Mouse (Mus musculus) hindbrain, embryonic 10.5 days (tissue): ENCODE data around the gene Ift140. TPM values are rescaled to one million over a fixed set of nuclear protein-coding genes. Genes with fewer than 3 reads are reported as not detected.

ENCODE experiments used
- DNase-seq: peaks from one replicate; pipeline ENCODE4 v3.0.0-alpha.2; 2017; ENCODE audit warnings: low spot score
- H3K27ac ChIP-seq: fragments of 300-500 bp; sonication (generic); 2 replicates; pipeline ENCODE4 v1.5.1; 2016; ENCODE audit warnings: mild to moderate bottlenecking, moderate library complexity
- H3K27me3 ChIP-seq: fragments of 300-500 bp; sonication (generic); 2 replicates; pipeline ENCODE4 v1.6.1; 2016; ENCODE audit warnings: mild to moderate bottlenecking; ENCODE audit not compliant: poor library complexity, insufficient read depth, severe bottlenecking
- H3K36me3 ChIP-seq: fragments of 300-500 bp; sonication (generic); 2 replicates; pipeline ENCODE4 v1.6.1; 2016; ENCODE audit warnings: mild to moderate bottlenecking, moderate library complexity
- H3K4me1 ChIP-seq: fragments of 300-500 bp; sonication (generic); replicated peaks from 2 replicates; pipeline ENCODE4 v1.6.1; 2016; ENCODE audit warnings: mild to moderate bottlenecking
- H3K4me3 ChIP-seq: fragments of 300-500 bp; sonication (generic); 2 replicates; pipeline ENCODE4 v1.5.1; 2016; ENCODE audit warnings: mild to moderate bottlenecking, moderate library complexity
- H3K9me3 ChIP-seq: fragments of 300-500 bp; sonication (generic); 2 replicates; pipeline ENCODE4 v1.6.1; 2016; ENCODE audit warnings: mild to moderate bottlenecking, moderate library complexity
- WGBS: fragments of 180-500 bp; shearing (Covaris S2); methylation state at CpG from one replicate; pipeline ENCODE4 v1.1.7; 2016; 5-methylcytosine and 5-hydroxymethylcytosine counted together
- polyA plus RNA-seq: library from polyadenylated mRNA; unstranded; fragments of >200 nt; fragmentation: Nextera tagmentation; extraction: Ambion mirVana; gene quantifications from 2 replicates; pipeline ENCODE4 v1.2.1, GENCODE M21; 2016

The Ift140 gene
- polyA plus RNA-seq, result 25.1 and 31.7 TPM in 2 replicates

DNA sequence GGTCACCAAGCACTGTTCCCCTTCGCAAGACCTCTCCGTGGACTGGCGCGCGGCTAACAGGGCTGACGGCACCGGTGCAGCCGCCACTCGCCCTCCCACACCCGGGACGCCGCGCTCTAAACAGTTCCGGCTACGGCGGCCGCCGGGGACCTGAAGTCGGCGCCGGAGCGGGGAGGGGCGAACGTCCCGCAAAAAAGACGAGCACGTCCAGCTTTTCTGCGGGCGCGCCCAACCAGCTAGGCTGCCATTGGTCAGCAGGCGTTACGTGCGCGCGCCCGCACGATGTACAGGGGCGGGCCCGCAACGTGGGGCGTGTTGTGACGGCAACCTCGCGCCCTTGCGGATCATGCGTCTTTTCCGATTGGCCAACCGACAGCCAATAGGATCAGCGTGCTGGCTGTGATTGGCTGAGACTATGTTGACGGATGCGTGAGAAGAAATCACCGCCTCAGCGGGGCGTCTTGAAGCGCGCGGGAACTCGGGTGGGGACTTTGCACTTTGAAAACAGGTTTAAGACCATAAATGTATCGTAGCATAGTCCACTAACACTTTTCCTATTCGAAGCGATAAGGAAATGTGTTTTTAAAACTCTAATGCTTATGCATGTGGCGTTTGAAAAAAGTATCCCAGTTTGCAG lies at the start of gene Ift140, which contains the start of gene Cramp1l:
Gene Ift140 (plus strand): TSS at position 431 of the 637 bp plus-strand sequence.
Gene Cramp1l (minus strand): TSS at position 134 of the 637 bp plus-strand sequence.
- Histone ChIP-seq H3K9me3 (no peaks in the 10 kb centered on the region), H3K36me3 (peaks cover 43% of the 10 kb centered on the region), H3K27me3 (no peaks in the 10 kb centered on the region), H3K27ac (peak within 1 kb of the TSS; percentile 98), H3K4me1 (peaks cover 21% of the 10 kb centered on the region), H3K4me3 (peak within 1 kb of the TSS; percentile 90)
- WGBS, result under 1% methylated on average over 62 of the region's 62 CpGs
- DNase-seq, result peak; percentile 99

DNA sequence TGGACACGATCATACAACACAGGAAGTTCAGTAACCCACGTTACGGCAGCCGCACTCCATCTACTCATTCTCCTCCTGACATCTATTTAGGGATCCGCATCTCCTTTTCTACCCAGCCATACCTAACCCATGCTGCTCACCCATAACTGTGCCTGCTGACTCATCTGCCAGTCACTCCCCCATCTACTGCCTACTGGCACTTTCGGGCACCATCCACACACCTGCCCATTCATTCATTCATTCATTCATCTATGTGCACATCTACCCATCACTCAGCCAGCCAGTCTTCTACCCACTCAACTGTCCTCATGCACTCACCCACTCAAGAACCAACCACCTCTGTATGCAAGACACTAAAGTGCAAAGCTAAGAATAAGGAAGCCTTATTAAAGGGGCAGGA lies 28.7 kb upstream of the Ift140 start:
- H3K27me3 ChIP-seq, result no peaks in the 10 kb centered on the region
- no peak overlapping the region for H3K27ac ChIP-seq
- 95% methylated on average over 6 of the region's 6 CpGs for WGBS
- DNase-seq, result no peak
- H3K4me3 ChIP-seq, result no peak overlapping the region
- H3K4me1 ChIP-seq, result no peaks in the 10 kb centered on the region
- peaks cover 98% of the 10 kb centered on the region for H3K36me3 ChIP-seq
- H3K9me3 ChIP-seq, result no peaks in the 10 kb centered on the region

DNA sequence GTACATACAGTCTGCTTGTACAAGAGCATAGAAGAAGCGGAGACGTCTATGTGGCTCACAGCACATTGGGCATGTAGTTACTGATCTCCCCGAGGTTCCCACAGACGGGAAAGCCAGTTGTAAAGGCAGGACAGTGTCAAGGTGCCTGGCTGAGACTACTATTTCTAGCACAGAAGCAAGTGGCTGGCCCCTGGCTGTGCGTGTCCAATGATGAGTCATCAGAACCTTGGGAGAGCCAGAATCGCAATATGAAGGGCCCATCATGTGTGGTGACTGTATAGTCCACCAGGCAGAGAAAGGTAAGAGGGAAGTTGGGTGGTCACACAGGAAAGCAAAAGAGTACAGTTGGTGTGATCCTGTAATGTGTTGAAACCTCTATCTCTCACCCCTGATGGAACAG lies 21.2 kb upstream of the Ift140 start:
- H3K27ac ChIP-seq, result no peak overlapping the region
- 92% methylated on average over 6 of the region's 6 CpGs for WGBS
- DNase-seq, result no peak
- no peaks in the 10 kb centered on the region for H3K27me3 ChIP-seq
- H3K9me3 ChIP-seq, result no peaks in the 10 kb centered on the region
- peaks cover 100% of the 10 kb centered on the region for H3K36me3 ChIP-seq
- H3K4me3 ChIP-seq, result no peak overlapping the region
- no peaks in the 10 kb centered on the region for H3K4me1 ChIP-seq

DNA sequence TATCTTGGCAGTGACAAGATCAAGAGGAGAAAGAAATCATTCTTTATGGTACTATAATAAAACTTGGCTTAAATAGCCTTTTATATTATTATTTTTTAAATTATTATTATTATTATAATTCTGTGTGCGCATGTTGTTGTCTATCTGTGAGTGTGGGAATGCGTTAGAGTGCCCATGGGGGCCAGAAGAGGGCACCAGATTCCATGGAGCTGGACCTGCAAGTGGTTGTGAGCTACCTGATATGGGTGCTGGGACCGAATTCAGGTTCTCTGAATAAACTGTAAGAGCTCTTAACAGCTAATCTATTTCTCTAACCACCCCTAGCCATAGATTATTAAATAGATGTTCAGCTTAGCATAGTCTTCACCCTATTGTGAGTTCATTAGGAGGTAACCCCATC lies 10.8 kb upstream of the Ift140 start:
- no peak overlapping the region for H3K27ac ChIP-seq
- no peak overlapping the region for H3K4me3 ChIP-seq
- no peaks in the 10 kb centered on the region for H3K9me3 ChIP-seq
- DNase-seq, result no peak
- H3K36me3 ChIP-seq, result peaks cover 96% of the 10 kb centered on the region
- 94% methylated on average over 3 of the region's 3 CpGs for WGBS
- H3K27me3 ChIP-seq, result no peaks in the 10 kb centered on the region
- no peaks in the 10 kb centered on the region for H3K4me1 ChIP-seq

DNA sequence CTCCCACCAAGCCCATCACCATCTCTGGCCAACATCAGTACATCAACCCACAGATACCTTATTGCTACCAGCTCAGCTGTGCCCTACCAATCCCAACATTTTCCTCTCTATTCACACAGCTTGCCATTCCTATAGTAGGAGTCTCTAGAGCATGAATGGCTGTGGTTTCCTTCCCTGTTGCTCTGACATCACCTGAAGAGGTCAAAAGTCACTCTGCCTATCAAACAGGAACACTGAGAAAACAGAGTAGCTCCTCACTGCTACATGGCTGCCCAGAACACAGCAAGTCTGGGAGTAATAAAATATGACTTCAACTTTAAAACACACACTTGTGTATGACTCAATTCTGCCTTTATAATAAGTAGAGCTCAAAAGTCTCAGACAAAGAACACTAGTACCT lies 8.4 kb upstream of the Ift140 start:
- no peak for DNase-seq
- no peaks in the 10 kb centered on the region for H3K9me3 ChIP-seq
- no peak overlapping the region for H3K4me3 ChIP-seq
- peaks cover 96% of the 10 kb centered on the region for H3K36me3 ChIP-seq
- no peaks in the 10 kb centered on the region for H3K4me1 ChIP-seq
- no peak overlapping the region for H3K27ac ChIP-seq
- H3K27me3 ChIP-seq, result no peaks in the 10 kb centered on the region

DNA sequence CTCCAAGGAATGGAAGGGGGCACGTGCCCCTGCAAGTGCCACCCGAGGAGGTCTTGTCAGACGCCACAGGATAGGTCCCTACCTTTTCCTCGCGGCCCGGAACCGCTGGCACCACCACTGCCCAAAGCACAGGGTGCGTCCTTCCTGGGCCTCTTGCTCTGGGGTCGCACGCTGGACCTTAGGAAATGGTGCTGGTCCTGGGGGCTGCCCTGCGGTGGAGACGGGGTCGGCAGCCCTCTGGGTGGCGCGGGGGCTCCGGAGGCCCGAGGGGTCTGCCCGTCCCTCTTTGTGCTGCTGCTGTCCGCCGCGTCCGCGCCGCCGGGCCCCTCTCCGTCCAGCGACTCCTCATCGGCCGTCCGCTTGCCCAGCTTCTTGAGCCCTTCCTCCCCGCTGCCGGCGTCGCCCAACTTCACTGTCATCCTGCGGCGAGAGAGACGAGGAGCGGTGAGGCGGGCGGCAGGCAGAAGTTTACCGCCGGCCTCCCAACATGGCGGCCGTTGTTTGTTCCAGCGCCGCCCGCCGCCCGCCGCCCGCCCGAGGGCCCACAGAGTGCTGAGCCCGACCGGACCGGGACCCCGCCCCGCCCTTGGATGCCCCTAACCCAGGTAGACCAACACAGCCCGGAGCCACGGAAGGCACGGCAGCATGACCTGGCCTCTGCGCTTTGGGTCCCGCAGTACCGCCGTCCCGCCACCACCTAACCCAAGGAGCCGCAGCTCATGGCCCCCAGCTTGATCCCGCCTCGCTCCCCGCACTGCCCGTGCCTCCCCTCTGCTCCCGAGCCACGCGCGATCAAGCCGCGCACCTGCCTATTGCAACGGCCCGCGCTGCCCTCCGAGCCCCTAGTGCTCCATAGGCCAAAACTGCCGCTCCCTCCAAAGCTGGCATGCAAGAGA lies 2.0 kb upstream of the Ift140 start:
- H3K36me3 ChIP-seq, result peaks cover 45% of the 10 kb centered on the region
- no peaks in the 10 kb centered on the region for H3K9me3 ChIP-seq
- under 1% methylated on average over 81 of the region's 81 CpGs for WGBS
- peak; percentile 60 for DNase-seq
- peaks cover 21% of the 10 kb centered on the region for H3K4me1 ChIP-seq
- H3K27ac ChIP-seq, result peak overlapping the region; percentile 98
- H3K27me3 ChIP-seq, result no peaks in the 10 kb centered on the region
- peak overlapping the region; percentile 90 for H3K4me3 ChIP-seq

DNA sequence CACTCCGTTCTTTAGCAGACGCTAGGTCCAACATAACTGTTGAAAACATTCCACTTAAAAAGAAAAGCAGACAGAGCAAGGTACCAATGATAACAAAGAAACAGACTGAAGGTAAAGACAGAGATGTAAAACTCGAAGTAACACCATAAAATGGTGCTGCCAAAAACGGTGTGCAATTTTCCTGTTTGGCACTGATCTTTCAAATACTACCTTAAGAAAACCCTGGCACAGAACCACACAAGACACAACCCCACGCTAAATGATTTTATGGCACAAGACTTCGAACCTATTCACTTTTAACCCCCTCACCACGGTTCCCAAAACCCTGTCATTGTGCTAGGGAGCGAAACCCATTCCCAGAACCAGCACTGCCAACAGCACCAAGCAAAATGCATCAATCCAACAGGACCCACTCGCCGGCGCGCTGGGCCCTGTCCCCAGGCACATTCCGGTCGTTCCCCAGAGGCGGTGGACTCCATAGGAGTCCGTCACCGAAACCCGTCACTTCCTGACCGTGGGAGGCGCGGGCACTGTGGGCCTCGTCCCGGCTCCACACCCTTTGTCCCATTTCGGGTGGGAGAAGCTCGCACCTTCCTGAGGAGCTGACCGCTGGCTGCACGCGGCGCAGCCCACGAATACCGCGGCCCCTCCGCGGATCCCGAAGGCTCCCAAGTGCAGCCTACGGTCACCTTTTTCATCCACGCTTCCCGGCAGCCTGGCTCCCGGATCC lies 879 bp upstream of the Ift140 start:
- no peaks in the 10 kb centered on the region for H3K9me3 ChIP-seq
- peaks cover 44% of the 10 kb centered on the region for H3K36me3 ChIP-seq
- peak overlapping the region; percentile 98 for H3K27ac ChIP-seq
- WGBS, result under 1% methylated on average over 39 of the region's 39 CpGs
- peak; percentile 42 for DNase-seq
- peak overlapping the region; percentile 90 for H3K4me3 ChIP-seq
- no peaks in the 10 kb centered on the region for H3K27me3 ChIP-seq
- peaks cover 21% of the 10 kb centered on the region for H3K4me1 ChIP-seq

DNA sequence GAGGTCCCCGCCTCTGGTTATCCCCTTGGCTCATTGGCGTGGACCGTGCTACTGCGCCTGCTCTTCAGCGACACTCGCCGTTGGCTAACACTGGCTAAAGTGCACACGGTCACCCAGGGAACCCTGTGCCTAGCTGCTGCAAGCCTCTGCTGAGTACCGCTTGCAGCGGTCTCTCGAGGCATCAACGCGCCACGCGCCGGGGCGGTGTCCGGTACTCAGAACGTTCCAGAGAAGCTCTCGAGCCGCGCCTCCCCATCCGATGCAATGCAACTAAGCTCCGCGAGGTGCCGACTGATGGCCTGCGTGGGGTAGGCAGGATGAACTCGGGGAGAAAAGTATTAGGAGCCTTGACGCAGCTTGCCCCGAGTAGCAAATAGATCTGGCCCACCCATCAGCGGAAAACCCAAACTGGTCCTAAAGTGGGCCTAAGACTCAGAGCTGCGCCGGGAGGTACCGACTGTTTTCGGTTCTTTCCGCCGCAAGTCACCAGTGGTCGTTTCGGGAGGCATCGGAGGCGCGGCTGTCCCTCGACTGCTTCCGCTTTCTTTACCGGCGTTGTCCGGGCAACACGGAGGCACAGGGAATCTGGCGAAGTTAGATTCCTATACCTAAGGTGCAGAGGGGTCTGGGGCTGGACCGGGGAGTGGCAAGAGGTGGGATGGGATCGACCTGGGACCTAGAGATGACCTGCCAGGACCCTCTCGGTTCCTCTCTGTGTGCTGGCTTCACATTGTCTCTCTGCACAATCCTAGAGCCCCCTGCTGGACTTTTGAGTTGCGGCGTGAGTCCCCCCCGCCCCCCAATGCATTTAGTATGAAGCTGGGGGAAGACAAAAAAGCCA lies 627 bp downstream of the Ift140 start:
- WGBS, result under 1% methylated on average over 55 of the region's 55 CpGs
- peaks cover 21% of the 10 kb centered on the region for H3K4me1 ChIP-seq
- H3K27me3 ChIP-seq, result no peaks in the 10 kb centered on the region
- DNase-seq, result peak; percentile 76
- H3K9me3 ChIP-seq, result no peaks in the 10 kb centered on the region
- H3K27ac ChIP-seq, result peak overlapping the region; percentile 98
- H3K4me3 ChIP-seq, result peak overlapping the region; percentile 90
- peaks cover 39% of the 10 kb centered on the region for H3K36me3 ChIP-seq

DNA sequence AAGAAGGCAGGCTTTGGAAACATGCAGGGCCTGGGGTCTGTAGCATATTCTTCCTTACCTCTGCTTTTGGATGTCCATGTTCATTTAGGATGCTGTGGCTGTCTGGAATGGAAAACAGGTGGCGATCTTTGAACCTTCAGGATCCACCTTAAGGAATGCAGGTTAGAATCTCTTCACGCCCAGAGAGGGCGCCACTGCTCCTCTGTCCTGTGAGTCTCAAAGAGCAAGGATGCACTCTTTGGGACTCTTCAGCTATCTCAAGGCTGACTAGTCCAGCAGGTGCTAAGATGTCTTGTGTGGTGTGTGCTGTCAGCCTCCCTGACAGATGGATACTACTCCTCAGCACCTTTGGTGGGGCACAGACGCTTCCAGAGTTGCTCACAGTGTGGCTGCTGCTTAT lies 20.3 kb downstream of the Ift140 start:
- H3K4me1 ChIP-seq, result no peaks in the 10 kb centered on the region
- no peak overlapping the region for H3K4me3 ChIP-seq
- DNase-seq, result no peak
- H3K9me3 ChIP-seq, result no peaks in the 10 kb centered on the region
- H3K36me3 ChIP-seq, result peaks cover 81% of the 10 kb centered on the region
- H3K27ac ChIP-seq, result no peak overlapping the region
- WGBS, result 66% methylated on average over 4 of the region's 4 CpGs
- no peaks in the 10 kb centered on the region for H3K27me3 ChIP-seq

DNA sequence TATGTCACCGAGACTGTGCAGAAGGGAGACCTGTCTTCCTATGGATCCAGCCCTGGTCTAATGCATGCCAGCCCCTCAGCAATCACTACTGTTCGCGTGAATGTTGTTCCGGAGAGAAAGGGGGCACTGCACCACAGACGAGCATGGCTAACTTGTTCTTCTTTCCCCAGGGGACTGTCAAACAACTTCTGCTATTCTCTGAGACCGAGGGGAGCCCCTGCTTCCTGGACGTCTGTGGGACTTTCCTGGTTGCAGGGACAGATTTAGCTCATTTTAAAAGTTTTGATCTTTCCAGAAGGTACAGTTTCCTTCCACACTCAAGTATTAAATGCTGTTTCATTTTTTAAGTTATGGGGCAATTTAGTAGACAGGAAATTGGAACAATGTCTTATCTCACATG lies 29.0 kb downstream of the Ift140 start:
- Histone ChIP-seq H3K9me3 (no peaks in the 10 kb centered on the region), H3K27me3 (no peaks in the 10 kb centered on the region), H3K4me3 (no peak overlapping the region), H3K36me3 (peaks cover 67% of the 10 kb centered on the region), H3K4me1 (no peaks in the 10 kb centered on the region), H3K27ac (no peak overlapping the region)
- 73% methylated on average over 7 of the region's 7 CpGs for WGBS
- DNase-seq, result no peak

DNA sequence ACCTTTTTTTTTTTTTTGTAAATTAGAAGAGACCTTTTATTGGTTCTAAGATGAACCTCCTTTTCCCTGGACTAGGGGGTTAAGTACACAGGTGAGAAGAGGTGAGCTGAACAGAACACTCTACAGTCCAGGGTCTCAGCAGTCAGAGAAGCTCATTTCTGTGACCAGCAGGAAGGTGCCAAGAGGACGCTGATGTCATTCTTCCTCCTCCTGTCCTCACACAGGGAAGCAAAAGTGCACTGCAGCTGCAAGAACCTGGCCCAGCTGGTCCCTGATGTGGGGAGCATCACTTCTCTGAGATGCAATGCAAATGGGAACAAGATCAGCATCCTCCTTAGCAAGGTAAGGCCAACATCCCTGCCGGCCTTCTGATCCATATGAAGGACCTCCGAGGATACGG lies 29.4 kb downstream of the Ift140 start:
- no peak overlapping the region for H3K27ac ChIP-seq
- DNase-seq, result no peak
- 93% methylated on average over 4 of the region's 4 CpGs for WGBS
- H3K4me1 ChIP-seq, result no peaks in the 10 kb centered on the region
- peaks cover 68% of the 10 kb centered on the region for H3K36me3 ChIP-seq
- no peaks in the 10 kb centered on the region for H3K9me3 ChIP-seq
- no peaks in the 10 kb centered on the region for H3K27me3 ChIP-seq
- H3K4me3 ChIP-seq, result no peak overlapping the region

DNA sequence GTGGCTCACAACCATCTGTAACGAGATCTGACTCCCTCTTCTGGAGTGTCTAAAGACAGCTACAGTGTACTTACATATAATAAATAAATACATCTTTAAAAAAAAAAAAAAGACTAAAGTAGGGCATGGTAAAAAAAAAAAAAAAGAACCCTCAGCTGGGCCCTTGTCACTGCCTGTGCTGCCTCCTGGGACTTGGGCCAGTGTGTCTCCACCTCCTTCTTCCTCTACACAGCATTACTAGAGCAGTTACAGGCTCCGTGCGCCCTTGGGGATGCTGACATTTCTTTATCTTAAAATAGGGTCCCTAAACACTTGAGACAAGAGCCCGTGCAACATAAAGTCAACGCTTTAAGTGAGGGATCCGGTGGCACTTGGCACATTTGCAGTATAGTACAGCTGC lies 31.3 kb downstream of the Ift140 start:
- Histone ChIP-seq H3K4me1 (no peaks in the 10 kb centered on the region), H3K27me3 (no peaks in the 10 kb centered on the region), H3K27ac (no peak overlapping the region), H3K9me3 (no peaks in the 10 kb centered on the region), H3K4me3 (no peak overlapping the region), H3K36me3 (peaks cover 69% of the 10 kb centered on the region)
- WGBS, result 89% methylated on average over 6 of the region's 6 CpGs
- DNase-seq, result no peak
